Mouse (Mus musculus): Measurements from ENCODE around the gene Rbm38. TPM values are rescaled to one million over a fixed set of nuclear protein-coding genes. Genes with fewer than 3 reads are reported as not detected.

The Rbm38 gene
- polyA plus RNA-seq, 1 experiment from 2014 or later, result 46.6 TPM

DNA sequence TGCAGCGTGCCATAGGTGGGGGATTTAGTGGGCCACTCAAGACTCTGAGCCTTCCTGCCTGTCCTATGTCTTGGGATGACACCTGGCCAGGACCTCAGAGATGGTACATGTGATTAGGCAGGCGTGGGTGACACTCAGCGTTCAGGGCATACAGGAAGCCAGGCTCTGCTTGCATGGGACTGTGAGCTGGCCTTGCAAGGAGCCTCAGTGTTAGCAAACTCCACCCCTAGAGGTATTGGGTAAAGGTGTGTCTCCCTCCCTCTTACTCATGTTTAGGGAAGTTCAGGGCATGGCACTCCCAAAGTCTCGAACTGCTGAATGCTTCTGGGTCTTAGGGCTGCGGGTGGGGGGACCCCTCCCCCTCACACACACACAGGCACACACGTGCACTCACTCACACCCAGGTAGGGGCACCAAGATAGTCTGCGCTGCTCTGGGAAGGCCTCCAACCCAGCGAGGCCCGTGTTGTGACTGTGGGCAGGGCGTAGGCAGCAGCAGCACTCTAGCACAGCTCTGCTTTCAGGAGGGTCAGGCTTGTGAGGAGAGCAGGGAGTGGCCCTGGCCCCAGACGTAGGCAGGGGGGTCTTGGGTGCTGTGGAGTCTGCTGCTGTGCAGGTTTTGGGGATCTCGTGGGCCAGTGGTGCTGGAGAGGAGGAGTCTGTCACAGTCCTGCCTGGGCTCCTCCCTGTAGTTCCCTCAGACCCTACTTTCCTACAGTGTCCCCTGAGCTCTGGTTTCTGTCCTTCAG lies 10.5 kb downstream of the Rbm38 start:
- Histone ChIP-seq H3K36me3 (replicated peaks; ENCODE audit: control insufficient read depth, insufficient read depth, low read depth, low read length) (peaks cover 7% of the 10 kb centered on the region), H3K4me3 (ENCODE audit: low read depth, low read length) (no peak overlapping the region), H3K9me3 (replicated peaks; ENCODE audit: control insufficient read depth, low read length) (no peaks in the 10 kb centered on the region), H3K27ac (replicated peaks; ENCODE audit: low read depth, low read length) (no peak overlapping the region), H3K4me2 (ENCODE audit: low read depth, low read length) (no peak overlapping the region), H3K4me1 (ENCODE audit: control insufficient read depth, insufficient read depth, low read length) (no peaks in the 10 kb centered on the region), H3K9ac (replicated peaks; ENCODE audit: low read length) (no peak overlapping the region), H3K27me3 (ENCODE audit: control insufficient read depth, insufficient read depth, low read length) (no peaks in the 10 kb centered on the region)
- 77% methylated on average over 12 of the region's 12 CpGs for WGBS
- no peak for DNase-seq (ENCODE audit: low spot score)
- no peak for ATAC-seq (replicated peaks; ENCODE audit: insufficient number of reproducible peaks, low FRiP score, low TSS enrichment, low read depth)

GRCm38 (mm10) chr2:173033531-173033930 lies 13.2 kb downstream of the Rbm38 start:
- Histone ChIP-seq H3K4me2 (ENCODE audit: low read depth, low read length) (no peak overlapping the region), H3K9me3 (replicated peaks; ENCODE audit: control insufficient read depth, low read length) (no peaks in the 10 kb centered on the region), H3K36me3 (replicated peaks; ENCODE audit: control insufficient read depth, insufficient read depth, low read depth, low read length) (peaks cover 7% of the 10 kb centered on the region), H3K4me3 (ENCODE audit: low read depth, low read length) (no peak overlapping the region), H3K27ac (replicated peaks; ENCODE audit: low read depth, low read length) (no peak overlapping the region), H3K27me3 (ENCODE audit: control insufficient read depth, insufficient read depth, low read length) (no peaks in the 10 kb centered on the region), H3K4me1 (ENCODE audit: control insufficient read depth, insufficient read depth, low read length) (no peaks in the 10 kb centered on the region), H3K9ac (replicated peaks; ENCODE audit: low read length) (no peak overlapping the region)
- ATAC-seq (replicated peaks; ENCODE audit: insufficient number of reproducible peaks, low FRiP score, low TSS enrichment, low read depth), result no peak
- DNase-seq (ENCODE audit: low spot score), result no peak
- WGBS, result 95% methylated on average over 13 of the region's 13 CpGs

DNA sequence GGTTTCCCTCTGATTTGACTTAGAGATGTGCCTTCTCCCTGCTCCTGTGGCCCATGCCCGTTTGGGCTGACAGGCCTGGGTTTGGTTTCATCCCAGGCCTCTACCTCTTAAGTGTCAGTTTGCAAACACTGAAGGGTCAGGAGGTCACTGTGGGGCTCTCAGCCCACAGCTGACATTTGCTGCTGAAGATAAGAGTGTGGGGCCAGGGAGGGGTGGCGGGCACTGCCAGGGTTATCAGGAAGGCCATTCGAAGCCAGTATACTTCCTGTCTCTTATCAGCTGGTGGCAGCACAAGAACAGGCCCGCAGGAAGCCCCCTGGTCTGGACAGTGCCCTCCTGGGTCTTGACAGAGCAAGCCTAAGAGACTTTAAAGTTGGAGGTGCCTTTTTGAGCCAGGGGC lies 14.7 kb downstream of the Rbm38 start:
- no peak overlapping the region for H3K4me2 ChIP-seq (ENCODE audit: low read depth, low read length)
- WGBS, result 71% methylated on average over 4 of the region's 4 CpGs
- ATAC-seq (replicated peaks; ENCODE audit: insufficient number of reproducible peaks, low FRiP score, low TSS enrichment, low read depth) (no peak), DNase-seq (ENCODE audit: low spot score) (no peak)
- H3K27me3 ChIP-seq (ENCODE audit: control insufficient read depth, insufficient read depth, low read length), result no peaks in the 10 kb centered on the region
- no peak overlapping the region for H3K9ac ChIP-seq (replicated peaks; ENCODE audit: low read length)
- H3K36me3 ChIP-seq (replicated peaks; ENCODE audit: control insufficient read depth, insufficient read depth, low read depth, low read length), result peaks cover 7% of the 10 kb centered on the region
- no peak overlapping the region for H3K4me3 ChIP-seq (ENCODE audit: low read depth, low read length)
- H3K9me3 ChIP-seq (replicated peaks; ENCODE audit: control insufficient read depth, low read length), result no peaks in the 10 kb centered on the region
- no peak overlapping the region for H3K27ac ChIP-seq (replicated peaks; ENCODE audit: low read depth, low read length)
- no peaks in the 10 kb centered on the region for H3K4me1 ChIP-seq (ENCODE audit: control insufficient read depth, insufficient read depth, low read length)

DNA sequence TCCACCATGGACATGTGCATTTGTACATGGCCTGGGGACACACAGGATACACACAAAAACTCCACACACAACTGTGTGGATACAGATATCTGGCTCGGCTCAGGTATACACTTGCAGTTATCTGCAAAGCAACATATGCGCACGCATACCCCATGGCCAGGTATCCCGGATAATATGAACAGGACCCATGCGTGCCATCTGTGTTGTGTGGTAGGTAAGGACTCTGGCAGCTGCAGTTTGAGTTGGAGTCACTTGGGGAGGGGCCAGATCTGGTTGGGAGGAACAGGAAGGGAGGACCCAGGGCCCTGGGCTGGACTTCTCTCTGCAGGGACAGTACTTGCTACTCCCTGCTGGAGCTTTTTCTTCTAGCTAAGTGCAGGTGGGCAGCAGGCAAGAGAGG lies 15.4 kb downstream of the Rbm38 start:
- WGBS, result 92% methylated on average over 5 of the region's 5 CpGs
- ATAC-seq (replicated peaks; ENCODE audit: insufficient number of reproducible peaks, low FRiP score, low TSS enrichment, low read depth), result no peak

GRCm38 (mm10) chr2:173036055-173036454 lies 15.8 kb downstream of the Rbm38 start:
- no peak overlapping the region for H3K4me2 ChIP-seq (ENCODE audit: low read depth, low read length)
- no peaks in the 10 kb centered on the region for H3K4me1 ChIP-seq (ENCODE audit: control insufficient read depth, insufficient read depth, low read length)
- no peaks in the 10 kb centered on the region for H3K27me3 ChIP-seq (ENCODE audit: control insufficient read depth, insufficient read depth, low read length)
- H3K27ac ChIP-seq (replicated peaks; ENCODE audit: low read depth, low read length), result no peak overlapping the region
- 89% methylated on average over 5 of the region's 5 CpGs for WGBS
- no peaks in the 10 kb centered on the region for H3K9me3 ChIP-seq (replicated peaks; ENCODE audit: control insufficient read depth, low read length)
- H3K36me3 ChIP-seq (replicated peaks; ENCODE audit: control insufficient read depth, insufficient read depth, low read depth, low read length), result peaks cover 7% of the 10 kb centered on the region
- no peak for ATAC-seq (replicated peaks; ENCODE audit: insufficient number of reproducible peaks, low FRiP score, low TSS enrichment, low read depth)
- no peak for DNase-seq (ENCODE audit: low spot score)
- no peak overlapping the region for H3K4me3 ChIP-seq (ENCODE audit: low read depth, low read length)
- no peak overlapping the region for H3K9ac ChIP-seq (replicated peaks; ENCODE audit: low read length)

More for the DNA sequence above, 15.4 kb downstream of the Rbm38 start:
- DNase-seq (ENCODE audit: low spot score), result no peak
- Histone ChIP-seq H3K4me1 (ENCODE audit: control insufficient read depth, insufficient read depth, low read length) (no peaks in the 10 kb centered on the region), H3K27ac (replicated peaks; ENCODE audit: low read depth, low read length) (no peak overlapping the region), H3K27me3 (ENCODE audit: control insufficient read depth, insufficient read depth, low read length) (no peaks in the 10 kb centered on the region), H3K9me3 (replicated peaks; ENCODE audit: control insufficient read depth, low read length) (no peaks in the 10 kb centered on the region), H3K36me3 (replicated peaks; ENCODE audit: control insufficient read depth, insufficient read depth, low read depth, low read length) (peaks cover 7% of the 10 kb centered on the region), H3K4me2 (ENCODE audit: low read depth, low read length) (no peak overlapping the region), H3K9ac (replicated peaks; ENCODE audit: low read length) (no peak overlapping the region), H3K4me3 (ENCODE audit: low read depth, low read length) (no peak overlapping the region)

DNA sequence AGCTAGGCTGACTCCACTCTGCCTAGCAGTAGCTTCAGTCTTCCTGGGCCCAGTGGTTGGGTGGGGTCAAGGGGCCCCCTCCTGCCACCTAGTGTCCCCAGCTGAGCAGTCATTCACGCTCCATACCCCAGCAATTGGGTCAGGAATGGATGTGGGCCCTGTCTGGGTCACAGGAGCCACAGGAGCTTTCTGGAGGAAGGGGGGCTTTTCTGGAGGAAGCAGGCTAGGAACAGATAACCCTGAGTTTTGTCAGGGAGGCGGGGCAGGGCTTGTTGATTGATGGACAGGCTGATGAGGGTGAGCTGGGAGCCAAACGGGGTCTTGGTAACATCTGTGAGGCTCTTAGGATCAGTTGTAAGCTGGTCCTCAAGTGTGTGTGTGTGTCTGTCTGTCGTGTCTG lies 16.3 kb downstream of the Rbm38 start:
- Histone ChIP-seq H3K4me2 (ENCODE audit: low read depth, low read length) (no peak overlapping the region), H3K4me3 (ENCODE audit: low read depth, low read length) (no peak overlapping the region), H3K27ac (replicated peaks; ENCODE audit: low read depth, low read length) (no peak overlapping the region), H3K27me3 (ENCODE audit: control insufficient read depth, insufficient read depth, low read length) (no peaks in the 10 kb centered on the region), H3K36me3 (replicated peaks; ENCODE audit: control insufficient read depth, insufficient read depth, low read depth, low read length) (peaks cover 7% of the 10 kb centered on the region), H3K9ac (replicated peaks; ENCODE audit: low read length) (no peak overlapping the region), H3K4me1 (ENCODE audit: control insufficient read depth, insufficient read depth, low read length) (no peaks in the 10 kb centered on the region), H3K9me3 (replicated peaks; ENCODE audit: control insufficient read depth, low read length) (no peaks in the 10 kb centered on the region)
- ATAC-seq (replicated peaks; ENCODE audit: insufficient number of reproducible peaks, low FRiP score, low TSS enrichment, low read depth) (no peak), DNase-seq (ENCODE audit: low spot score) (no peak)
- 68% methylated on average over 4 of the region's 4 CpGs for WGBS

DNA sequence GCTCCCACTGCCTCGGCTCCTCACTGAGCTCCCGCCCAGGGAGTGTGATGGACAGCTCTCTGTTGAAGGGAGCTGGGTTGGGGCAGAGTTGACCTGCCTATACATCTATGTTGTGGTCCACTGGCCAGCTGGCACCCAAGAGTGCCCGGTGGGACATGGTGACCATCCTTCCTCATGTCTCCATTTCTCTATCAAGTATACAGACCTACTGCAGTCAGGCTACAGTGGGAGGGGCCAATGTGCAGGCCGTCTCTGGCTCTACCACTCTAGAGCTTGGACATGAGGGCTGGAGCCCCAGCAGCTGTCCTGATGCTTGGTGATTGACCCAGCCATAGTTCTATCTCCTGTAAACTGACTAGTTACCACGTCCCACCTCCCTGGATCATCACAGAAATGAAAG lies 17.0 kb downstream of the Rbm38 start:
- Histone ChIP-seq H3K9ac (replicated peaks; ENCODE audit: low read length) (no peak overlapping the region), H3K27ac (replicated peaks; ENCODE audit: low read depth, low read length) (no peak overlapping the region), H3K9me3 (replicated peaks; ENCODE audit: control insufficient read depth, low read length) (no peaks in the 10 kb centered on the region), H3K4me3 (ENCODE audit: low read depth, low read length) (no peak overlapping the region), H3K4me2 (ENCODE audit: low read depth, low read length) (no peak overlapping the region), H3K27me3 (ENCODE audit: control insufficient read depth, insufficient read depth, low read length) (no peaks in the 10 kb centered on the region), H3K4me1 (ENCODE audit: control insufficient read depth, insufficient read depth, low read length) (no peaks in the 10 kb centered on the region), H3K36me3 (replicated peaks; ENCODE audit: control insufficient read depth, insufficient read depth, low read depth, low read length) (peaks cover 7% of the 10 kb centered on the region)
- ATAC-seq (replicated peaks; ENCODE audit: insufficient number of reproducible peaks, low FRiP score, low TSS enrichment, low read depth) (no peak), DNase-seq (ENCODE audit: low spot score) (no peak)
- WGBS, result 75% methylated on average over 5 of the region's 5 CpGs

DNA sequence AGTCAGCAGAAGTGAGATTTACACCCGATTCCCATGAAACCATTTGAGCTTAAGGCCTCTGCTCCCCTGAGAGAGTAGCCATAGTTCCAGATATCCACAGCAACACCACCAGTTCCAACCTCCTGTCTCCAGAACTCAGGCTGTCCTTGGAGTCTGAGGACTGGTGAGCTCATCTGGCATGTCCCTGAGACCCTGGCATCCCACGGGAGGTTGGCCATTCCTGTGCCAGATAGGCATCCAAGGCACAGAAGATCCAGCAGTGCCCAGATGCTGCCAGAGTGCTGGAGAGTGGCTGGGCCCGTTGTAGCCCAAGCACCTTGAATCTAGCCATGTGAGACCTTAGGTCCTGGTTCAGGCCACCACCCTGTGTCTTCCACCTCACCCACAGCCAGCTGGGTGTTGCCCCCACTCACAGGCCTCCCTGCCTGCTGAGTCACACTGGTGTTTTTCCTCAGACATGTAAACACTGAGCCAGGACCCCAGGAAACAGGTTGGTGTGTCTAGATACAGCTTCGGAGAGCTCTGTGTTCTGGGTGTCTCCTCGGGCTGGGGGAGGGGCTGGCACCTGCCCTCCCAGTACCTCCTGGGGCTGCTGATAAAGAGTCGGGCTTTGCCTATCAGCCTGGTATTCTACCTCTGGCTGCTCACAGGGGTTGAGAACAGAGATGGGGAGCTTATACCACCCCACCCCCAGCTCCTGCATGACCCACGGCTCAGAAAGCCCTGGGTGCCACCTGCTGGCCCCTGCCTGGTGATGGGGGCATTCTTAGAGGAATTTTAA lies 17.7 kb downstream of the Rbm38 start:
- H3K27me3 ChIP-seq (ENCODE audit: control insufficient read depth, insufficient read depth, low read length), result no peaks in the 10 kb centered on the region
- no peak overlapping the region for H3K27ac ChIP-seq (replicated peaks; ENCODE audit: low read depth, low read length)
- H3K4me3 ChIP-seq (ENCODE audit: low read depth, low read length), result no peak overlapping the region
- DNase-seq (ENCODE audit: low spot score) (no peak), ATAC-seq (replicated peaks; ENCODE audit: insufficient number of reproducible peaks, low FRiP score, low TSS enrichment, low read depth) (no peak)
- H3K36me3 ChIP-seq (replicated peaks; ENCODE audit: control insufficient read depth, insufficient read depth, low read depth, low read length), result peaks cover 7% of the 10 kb centered on the region
- H3K4me1 ChIP-seq (ENCODE audit: control insufficient read depth, insufficient read depth, low read length), result no peaks in the 10 kb centered on the region
- H3K4me2 ChIP-seq (ENCODE audit: low read depth, low read length), result no peak overlapping the region
- H3K9ac ChIP-seq (replicated peaks; ENCODE audit: low read length), result no peak overlapping the region
- WGBS, result 75% methylated on average over 7 of the region's 7 CpGs
- H3K9me3 ChIP-seq (replicated peaks; ENCODE audit: control insufficient read depth, low read length), result no peaks in the 10 kb centered on the region

Data from embryonic facial prominence, embryonic 11.5 days (tissue).